Mouse (Mus musculus) kidney, adult 11 months (tissue): Measurements from ENCODE around the gene Ptch2.

Experiments used
- DNase-seq: peaks from one replicate; pipeline ENCODE4 v3.0.0; 2022

Ptch2 gene

GRCm38 (mm10) chr4:117130790-117131189 is 34.9 kb downstream of the Ptch2 start:
- DNase-seq: peak; percentile 49

- DNase-seq: no peak
Observed at GRCm38 (mm10) chr4:117131198-117131597, 35.3 kb downstream of the Ptch2 start.

GRCm38 (mm10) chr4:117131890-117132793 is 36.3 kb downstream of the Ptch2 start:
- no peak for DNase-seq

GRCm38 (mm10) chr4:117132794-117133143 is 36.9 kb downstream of the Ptch2 start:
- DNase-seq: no peak

- DNase-seq: no peak
Observed at GRCm38 (mm10) chr4:117133366-117133796, 37.5 kb downstream of the Ptch2 start.

GRCm38 (mm10) chr4:117133817-117134600 is 38.1 kb downstream of the Ptch2 start, which contains the start of gene Plk3:
Gene Plk3, minus strand, starts transcription at chr4:117133963.
- peak; percentile 97 for DNase-seq

GRCm38 (mm10) chr4:117134601-117134995 is 38.7 kb downstream of the Ptch2 start:
- peak; percentile 29 for DNase-seq

- peak; percentile 97 for DNase-seq
Observed at GRCm38 (mm10) chr4:117136034-117136433, 40.2 kb downstream of the Ptch2 start.

- no peak for DNase-seq
Observed at GRCm38 (mm10) chr4:117138295-117139216, 42.7 kb downstream of the Ptch2 start.

GRCm38 (mm10) chr4:117139217-117139612 is 43.3 kb downstream of the Ptch2 start:
- peak; percentile 54 for DNase-seq

- DNase-seq: no peak
Observed at GRCm38 (mm10) chr4:117140613-117141012, 44.7 kb downstream of the Ptch2 start.

GRCm38 (mm10) chr4:117143023-117143422 is 47.1 kb downstream of the Ptch2 start:
- DNase-seq: no peak

- DNase-seq: no peak
Observed at GRCm38 (mm10) chr4:117145248-117145647, 49.4 kb downstream of the Ptch2 start.

GRCm38 (mm10) chr4:117146176-117146575 is 50.3 kb downstream of the Ptch2 start:
- DNase-seq: peak; percentile 87

GRCm38 (mm10) chr4:117148047-117148713 is 52.3 kb downstream of the Ptch2 start:
- DNase-seq: no peak

GRCm38 (mm10) chr4:117148815-117149214 is 52.9 kb downstream of the Ptch2 start:
- DNase-seq: no peak

- no peak for DNase-seq
Observed at GRCm38 (mm10) chr4:117149291-117150211, 53.7 kb downstream of the Ptch2 start.

- DNase-seq: no peak
Observed at GRCm38 (mm10) chr4:117150212-117150733, 54.4 kb downstream of the Ptch2 start.

GRCm38 (mm10) chr4:117151416-117151815 is 55.5 kb downstream of the Ptch2 start:
- no peak for DNase-seq

- no peak for DNase-seq
Observed at GRCm38 (mm10) chr4:117152714-117153113, 56.8 kb downstream of the Ptch2 start.
